Mouse (Mus musculus): ENCODE results near the gene Slc4a5. TPM values are rescaled to one million over a fixed set of nuclear protein-coding genes. Genes with fewer than 3 reads are reported as not detected.

The Slc4a5 gene
- polyA plus RNA-seq, 1 experiment from 2014 or later: 5.0 TPM

DNA sequence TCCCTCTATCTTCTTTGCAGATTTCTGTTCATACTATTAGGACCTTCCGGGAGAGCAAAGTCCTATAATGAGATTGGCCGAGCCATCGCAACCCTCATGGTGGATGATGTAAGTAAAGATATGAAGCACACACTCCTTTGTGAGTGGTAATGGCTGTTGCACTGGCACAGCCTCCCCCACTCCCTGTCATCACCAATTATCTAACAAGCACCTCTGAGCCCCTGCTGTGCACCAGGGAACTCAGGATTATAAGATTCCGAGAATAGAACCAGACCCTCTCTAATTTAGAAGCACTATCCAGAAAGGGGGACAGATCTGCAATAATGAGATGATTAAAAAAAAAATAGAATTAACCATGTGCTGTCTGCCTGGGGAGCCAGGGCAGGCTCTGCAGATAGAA, 46.0 kb downstream of the Slc4a5 start:
- TF ChIP-seq CTCF (IDR thresholded peaks at IDR 0.05) (no peak), EP300 (IDR thresholded peaks at IDR 0.05) (no peak)
- Histone ChIP-seq H3K27ac (ENCODE audit: low read length) (no peak overlapping the region), H3K9me3 (ENCODE audit: low read length) (no peaks in the 10 kb centered on the region), H3K4me2 (replicated peaks; ENCODE audit: low read depth, low read length) (no peak overlapping the region), H3K9ac (replicated peaks; ENCODE audit: low read depth) (no peak overlapping the region), H3K4me3 (ENCODE audit: low read depth, low read length) (no peak overlapping the region), H3K4me1 (ENCODE audit: insufficient read depth, low read depth, low read length) (no peaks in the 10 kb centered on the region), H3K27me3 (replicated peaks; ENCODE audit: insufficient read depth, low read length) (no peaks in the 10 kb centered on the region), H3K36me3 (ENCODE audit: insufficient read depth, low read length) (no peaks in the 10 kb centered on the region)
- DNase-seq (ENCODE audit: low spot score): no peak
- 89% methylated on average over 4 of the region's 4 CpGs for WGBS
- ATAC-seq: no peak

DNA sequence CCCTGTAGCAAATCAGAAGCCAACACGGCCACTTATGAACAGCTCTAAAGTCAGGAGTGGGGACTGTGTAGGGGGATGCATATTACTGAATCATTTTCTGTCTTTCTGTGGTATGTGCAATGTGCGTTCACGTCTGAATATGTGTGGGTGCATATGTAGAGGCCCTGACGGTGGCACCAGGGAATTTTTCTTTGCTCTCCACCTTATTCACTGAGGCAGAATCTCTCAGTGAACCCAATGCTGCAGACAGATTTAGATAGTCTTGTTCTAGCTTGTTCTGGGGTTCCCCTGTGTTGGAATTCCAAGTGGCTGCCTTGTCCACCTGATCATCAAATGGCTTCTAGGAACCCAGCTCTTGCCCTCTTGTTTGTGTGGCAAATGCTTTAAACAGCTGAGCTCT, 48.0 kb downstream of the Slc4a5 start:
- H3K36me3 ChIP-seq (ENCODE audit: insufficient read depth, low read length): no peaks in the 10 kb centered on the region
- H3K4me3 ChIP-seq (ENCODE audit: low read depth, low read length): 0 out of 2 replicates have a peak overlapping the region, but pooled peaks have one; percentile 38
- H3K27ac ChIP-seq (ENCODE audit: low read length): no peak overlapping the region
- ATAC-seq (no peak), DNase-seq (ENCODE audit: low spot score) (no peak)
- no peaks in the 10 kb centered on the region for H3K4me1 ChIP-seq (ENCODE audit: insufficient read depth, low read depth, low read length)
- H3K9ac ChIP-seq (replicated peaks; ENCODE audit: low read depth): no peak overlapping the region
- 42% methylated on average over 4 of the region's 4 CpGs for WGBS
- TF ChIP-seq EP300 (IDR thresholded peaks at IDR 0.05) (no peak), CTCF (IDR thresholded peaks at IDR 0.05) (no peak)
- H3K4me2 ChIP-seq (replicated peaks; ENCODE audit: low read depth, low read length): peak overlapping the region; percentile 62
- no peaks in the 10 kb centered on the region for H3K27me3 ChIP-seq (replicated peaks; ENCODE audit: insufficient read depth, low read length)
- no peaks in the 10 kb centered on the region for H3K9me3 ChIP-seq (ENCODE audit: low read length)

- DNase-seq (ENCODE audit: low spot score): peak; percentile 98
- no peaks in the 10 kb centered on the region for H3K9me3 ChIP-seq (ENCODE audit: low read length)
- H3K4me2 ChIP-seq (replicated peaks; ENCODE audit: low read depth, low read length): peak overlapping the region; percentile 62
- no peaks in the 10 kb centered on the region for H3K4me1 ChIP-seq (ENCODE audit: insufficient read depth, low read depth, low read length)
- H3K36me3 ChIP-seq (ENCODE audit: insufficient read depth, low read length): no peaks in the 10 kb centered on the region
- ATAC-seq: peak; percentile 98
- peak overlapping the region; percentile 38 for H3K4me3 ChIP-seq (ENCODE audit: low read depth, low read length)
- no peak overlapping the region for H3K9ac ChIP-seq (replicated peaks; ENCODE audit: low read depth)
- TF ChIP-seq CTCF (IDR thresholded peaks at IDR 0.05) (peak; percentile 87), EP300 (IDR thresholded peaks at IDR 0.05) (no peak)
- no peak overlapping the region for H3K27ac ChIP-seq (ENCODE audit: low read length)
- no peaks in the 10 kb centered on the region for H3K27me3 ChIP-seq (replicated peaks; ENCODE audit: insufficient read depth, low read length)
- WGBS: 2% methylated on average over 21 of the region's 28 CpGs
These were observed 48.7 kb downstream of the Slc4a5 start for GRCm38 (mm10) chr6:83268144-83269010.

GRCm38 (mm10) chr6:83273733-83274132, 54.1 kb downstream of the Slc4a5 start:
- Histone ChIP-seq H3K4me3 (ENCODE audit: low read depth, low read length) (no peak overlapping the region), H3K4me2 (replicated peaks; ENCODE audit: low read depth, low read length) (no peak overlapping the region), H3K27ac (ENCODE audit: low read length) (no peak overlapping the region), H3K9me3 (ENCODE audit: low read length) (no peaks in the 10 kb centered on the region), H3K4me1 (ENCODE audit: insufficient read depth, low read depth, low read length) (no peaks in the 10 kb centered on the region), H3K9ac (replicated peaks; ENCODE audit: low read depth) (no peak overlapping the region), H3K27me3 (replicated peaks; ENCODE audit: insufficient read depth, low read length) (no peaks in the 10 kb centered on the region), H3K36me3 (ENCODE audit: insufficient read depth, low read length) (no peaks in the 10 kb centered on the region)
- TF ChIP-seq CTCF (IDR thresholded peaks at IDR 0.05): no peak
- TF ChIP-seq EP300 (IDR thresholded peaks at IDR 0.05): no peak
- WGBS: 78% methylated on average over 11 of the region's 11 CpGs
- DNase-seq (ENCODE audit: low spot score): peak; percentile 25
- ATAC-seq: no peak

DNA sequence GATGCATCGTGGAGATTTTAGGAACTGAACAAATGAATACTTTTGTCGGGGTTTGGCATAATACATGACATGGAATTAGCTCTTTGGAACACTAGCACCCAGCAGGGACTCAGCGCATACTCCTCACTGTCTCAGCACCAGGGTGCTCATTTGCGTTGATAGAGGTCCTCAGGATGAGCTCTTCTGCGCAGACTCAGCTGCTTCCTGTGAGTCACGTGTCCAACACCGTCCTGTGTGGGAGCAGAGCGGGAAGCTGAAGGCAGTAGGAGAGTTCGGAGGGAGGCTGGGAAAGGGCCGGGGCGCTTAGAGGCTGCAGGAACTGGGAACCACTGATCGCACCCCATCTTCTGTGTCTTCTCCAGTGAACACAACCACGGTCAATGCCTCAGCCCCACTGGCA, 57.5 kb downstream of the Slc4a5 start:
- Histone ChIP-seq H3K36me3 (ENCODE audit: insufficient read depth, low read length) (no peaks in the 10 kb centered on the region), H3K4me2 (replicated peaks; ENCODE audit: low read depth, low read length) (no peak overlapping the region), H3K4me1 (ENCODE audit: insufficient read depth, low read depth, low read length) (no peaks in the 10 kb centered on the region), H3K27me3 (replicated peaks; ENCODE audit: insufficient read depth, low read length) (no peaks in the 10 kb centered on the region), H3K9me3 (ENCODE audit: low read length) (no peaks in the 10 kb centered on the region), H3K27ac (ENCODE audit: low read length) (no peak overlapping the region), H3K9ac (replicated peaks; ENCODE audit: low read depth) (no peak overlapping the region), H3K4me3 (ENCODE audit: low read depth, low read length) (no peak overlapping the region)
- ATAC-seq (no peak), DNase-seq (ENCODE audit: low spot score) (no peak)
- WGBS: 63% methylated on average over 13 of the region's 13 CpGs
- TF ChIP-seq CTCF (IDR thresholded peaks at IDR 0.05) (no peak), EP300 (IDR thresholded peaks at IDR 0.05) (no peak)

GRCm38 (mm10) chr6:83278881-83279280, 59.3 kb downstream of the Slc4a5 start:
- 23% methylated on average over 2 of the region's 2 CpGs for WGBS
- no peak overlapping the region for H3K9ac ChIP-seq (replicated peaks; ENCODE audit: low read depth)
- no peaks in the 10 kb centered on the region for H3K27me3 ChIP-seq (replicated peaks; ENCODE audit: insufficient read depth, low read length)
- DNase-seq (ENCODE audit: low spot score) (peak; percentile 31), ATAC-seq (no peak)
- no peaks in the 10 kb centered on the region for H3K4me1 ChIP-seq (ENCODE audit: insufficient read depth, low read depth, low read length)
- TF ChIP-seq EP300 (IDR thresholded peaks at IDR 0.05): no peak
- peak; percentile 69 for TF ChIP-seq CTCF (IDR thresholded peaks at IDR 0.05)
- no peaks in the 10 kb centered on the region for H3K36me3 ChIP-seq (ENCODE audit: insufficient read depth, low read length)
- H3K4me2 ChIP-seq (replicated peaks; ENCODE audit: low read depth, low read length): no peak overlapping the region
- no peaks in the 10 kb centered on the region for H3K9me3 ChIP-seq (ENCODE audit: low read length)
- H3K27ac ChIP-seq (ENCODE audit: low read length): no peak overlapping the region
- no peak overlapping the region for H3K4me3 ChIP-seq (ENCODE audit: low read depth, low read length)
